Mouse (Mus musculus) brain, embryonic 18.5 days (tissue): ENCODE data around the gene Dpp6.
"Not testable (repeated sequence)": the region's sequence is repeated elsewhere in the genome, so short reads cannot be mapped to it uniquely, and the experiment has no call there.

Source experiments
- DNase-seq: peaks from one replicate; pipeline ENCODE4 v3.0.0-alpha.2; 2012; ENCODE audit warnings: low read depth, low spot score

Dpp6 gene

GRCm38 (mm10) chr5:27474964-27475465 is 658.0 kb downstream of the Dpp6 start:
- DNase-seq = no peak

- no peak for DNase-seq
Observed at GRCm38 (mm10) chr5:27481706-27482105, 664.7 kb downstream of the Dpp6 start.

GRCm38 (mm10) chr5:27486138-27486537 is 669.1 kb downstream of the Dpp6 start:
- DNase-seq = no peak

GRCm38 (mm10) chr5:27490942-27491341 is 673.9 kb downstream of the Dpp6 start:
- DNase-seq = no peak

GRCm38 (mm10) chr5:27501338-27501737 is 684.3 kb downstream of the Dpp6 start, which contains the start of gene Speer4b:
Gene Speer4b, minus strand, starts transcription at chr5:27501438.
- DNase-seq = not testable (repeated sequence)

GRCm38 (mm10) chr5:27518716-27519115 is 701.7 kb downstream of the Dpp6 start:
- DNase-seq = no peak

GRCm38 (mm10) chr5:27526906-27527305 is 709.9 kb downstream of the Dpp6 start:
- no peak for DNase-seq

- DNase-seq = peak; percentile 28
Observed at GRCm38 (mm10) chr5:27544816-27545270, 727.8 kb downstream of the Dpp6 start.

- no peak for DNase-seq
Observed at GRCm38 (mm10) chr5:27549291-27549690, 732.3 kb downstream of the Dpp6 start.

GRCm38 (mm10) chr5:27565700-27566099 is 748.7 kb downstream of the Dpp6 start:
- DNase-seq = no peak

- no peak for DNase-seq
Observed at GRCm38 (mm10) chr5:27587970-27588758, 771.2 kb downstream of the Dpp6 start.

- no peak for DNase-seq
Observed at GRCm38 (mm10) chr5:27604132-27604531, 787.1 kb downstream of the Dpp6 start.

- peak; percentile 42 for DNase-seq
Observed at GRCm38 (mm10) chr5:27615769-27616168, 798.8 kb downstream of the Dpp6 start.

GRCm38 (mm10) chr5:27621811-27622210 is 804.8 kb downstream of the Dpp6 start:
- no peak for DNase-seq

GRCm38 (mm10) chr5:27623876-27624275 is 806.9 kb downstream of the Dpp6 start:
- DNase-seq = no peak

- no peak for DNase-seq
Observed at GRCm38 (mm10) chr5:27632151-27632550, 815.1 kb downstream of the Dpp6 start.

- DNase-seq = no peak
Observed at GRCm38 (mm10) chr5:27635941-27636340, 818.9 kb downstream of the Dpp6 start.

GRCm38 (mm10) chr5:27641876-27642275 is 824.9 kb downstream of the Dpp6 start:
- DNase-seq = no peak

GRCm38 (mm10) chr5:27651879-27652814 is 835.1 kb downstream of the Dpp6 start:
- peak; percentile 6 for DNase-seq

GRCm38 (mm10) chr5:27656101-27656500 is 839.1 kb downstream of the Dpp6 start:
- DNase-seq = peak; percentile 6

- no peak for DNase-seq
Observed at GRCm38 (mm10) chr5:27657672-27658071, 840.7 kb downstream of the Dpp6 start.

GRCm38 (mm10) chr5:27658165-27658564 is 841.2 kb downstream of the Dpp6 start:
- DNase-seq = no peak
